Mouse (Mus musculus) myocyte (in vitro differentiated cells): ENCODE data around the gene Nudt16. TPM values are rescaled to one million over a fixed set of nuclear protein-coding genes. Genes with fewer than 3 reads are reported as not detected.
A peak's percentile ranks its signal among the peaks of the same experiment; 100 is the strongest.

Experiments used
- H3K27me3 ChIP-seq: one replicate; pipeline ENCODE4 v1.6.1; 2011; ENCODE audit not compliant: control insufficient read depth, insufficient read depth, insufficient read length
- H3K36me3 ChIP-seq: one replicate; pipeline ENCODE4 v1.6.1; 2011; ENCODE audit not compliant: control insufficient read depth, insufficient read depth
- H3K4me2 ChIP-seq: one replicate; pipeline ENCODE4 v1.6.1; 2011; ENCODE audit warnings: low read depth, control low read depth
- H3K4me3 ChIP-seq: one replicate; pipeline ENCODE4 v1.5.1; 2011; ENCODE audit warnings: mild to moderate bottlenecking, control low read depth, moderate library complexity
- H3K79me2 ChIP-seq: one replicate; pipeline ENCODE4 v1.6.1; 2011; ENCODE audit not compliant: control insufficient read depth, insufficient read depth
- H3ac ChIP-seq: one replicate; pipeline ENCODE4 v1.6.1; 2011; ENCODE audit not compliant: control insufficient read depth, insufficient read length
- CEBPB ChIP-seq: IDR thresholded peaks from 2 replicates; pipeline ENCODE4 v1.6.1; 2011; ENCODE audit warnings: mild to moderate bottlenecking, moderate library complexity; ENCODE audit not compliant: poor library complexity, insufficient read depth, severe bottlenecking
- E2F4 ChIP-seq: IDR thresholded peaks from one replicate; pipeline ENCODE4 v1.6.1; 2011; ENCODE audit warnings: mild to moderate bottlenecking, control low read depth, moderate library complexity; ENCODE audit not compliant: insufficient read depth
- MAX ChIP-seq: IDR thresholded peaks from one replicate; pipeline ENCODE4 v1.6.1; 2011; ENCODE audit warnings: low read depth, mild to moderate bottlenecking, control low read depth
- MYOD1 ChIP-seq, 3 experiments: IDR thresholded peaks; one replicate each; pipeline ENCODE4 v1.6.1; 2011; ENCODE audit warnings: control low read depth in 2 of 3, low read depth in 2 of 3, mild to moderate bottlenecking in 2 of 3, moderate library complexity in 1 of 3; ENCODE audit not compliant: insufficient read length in 2 of 3, control insufficient read depth in 1 of 3
- MYOG ChIP-seq, 3 experiments: IDR thresholded peaks; one replicate each; pipeline ENCODE4 v1.6.1; 2011; ENCODE audit warnings: control low read depth in 2 of 3, low read depth in 2 of 3, mild to moderate bottlenecking in 2 of 3; ENCODE audit not compliant: insufficient read length in 2 of 3, control insufficient read depth in 1 of 3, insufficient read depth in 1 of 3
- POLR2A ChIP-seq: IDR thresholded peaks from one replicate; pipeline ENCODE4 v1.6.1; 2011; ENCODE audit warnings: low read depth, mild to moderate bottlenecking, control low read depth, moderate library complexity; ENCODE audit not compliant: insufficient read length
- POLR2AphosphoS2 ChIP-seq: IDR thresholded peaks from one replicate; pipeline ENCODE4 v1.6.1; 2011; ENCODE audit warnings: low read depth, control low read depth; ENCODE audit not compliant: insufficient read length
- REST ChIP-seq: IDR thresholded peaks from one replicate; pipeline ENCODE4 v1.6.1; 2011; ENCODE audit warnings: mild to moderate bottlenecking, control low read depth, moderate library complexity; ENCODE audit not compliant: insufficient read depth, insufficient read length
- SRF ChIP-seq: IDR thresholded peaks from one replicate; pipeline ENCODE4 v1.6.1; 2011; ENCODE audit warnings: low read depth; ENCODE audit not compliant: control insufficient read depth, insufficient read length
- TCF12 ChIP-seq: IDR thresholded peaks from one replicate; pipeline ENCODE4 v1.6.1; 2011; ENCODE audit warnings: mild to moderate bottlenecking, control low read depth; ENCODE audit not compliant: poor library complexity, insufficient read depth, severe bottlenecking
- TCF3 ChIP-seq: IDR thresholded peaks from one replicate; pipeline ENCODE4 v1.6.1; 2011; ENCODE audit warnings: low read depth, control low read depth; ENCODE audit not compliant: insufficient read length
- USF1 ChIP-seq: IDR thresholded peaks from one replicate; pipeline ENCODE4 v1.6.1; 2011; ENCODE audit warnings: low read depth, mild to moderate bottlenecking, control low read depth, moderate library complexity
- polyA plus RNA-seq: library from polyadenylated mRNA; unstranded; fragments of >200 nt; fragmentation: generic; extraction: Trizol; gene quantifications from one replicate; pipeline ENCODE4 v1.2.1, GENCODE M21; 2012; ENCODE audit warnings: missing spikeins

Gene Nudt16
- polyA plus RNA-seq, result 7.3 TPM

DNA sequence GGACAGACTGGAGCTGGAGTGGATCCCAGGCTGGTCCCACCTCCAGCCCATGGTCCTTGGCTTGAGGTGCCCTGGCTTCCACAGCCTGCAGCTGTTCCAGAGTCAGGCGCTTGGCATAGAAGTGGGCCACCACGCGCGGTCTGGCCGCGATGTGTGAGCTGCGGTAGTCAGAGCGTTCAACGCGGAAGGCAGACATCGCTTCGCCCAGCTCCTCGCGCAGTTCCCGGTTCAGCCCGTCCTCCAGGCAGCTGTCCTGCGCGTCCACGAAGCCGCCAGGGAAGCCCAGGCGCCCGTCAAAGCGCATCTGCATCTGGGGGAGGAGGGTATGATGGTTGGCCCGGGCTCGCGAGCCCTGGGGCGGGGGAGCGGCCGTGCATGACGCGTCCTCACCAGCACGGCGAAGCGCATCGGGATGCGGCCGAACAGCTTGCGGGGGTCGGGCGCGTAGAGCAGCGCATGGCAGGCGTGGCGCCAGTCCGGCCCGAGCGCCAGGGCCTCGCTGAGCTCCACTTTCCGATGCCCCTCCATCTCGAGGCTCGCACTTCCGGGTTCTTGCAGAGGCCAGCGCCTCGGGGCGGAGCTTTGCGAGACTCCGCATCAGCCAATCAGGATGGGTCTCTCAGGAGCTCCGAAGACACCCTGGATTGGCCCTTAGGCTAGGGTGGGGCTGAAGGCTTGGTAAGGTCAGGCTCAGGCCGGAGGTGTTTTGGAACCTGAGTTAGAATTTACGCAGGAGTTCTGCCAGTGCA lies at the start of gene Nudt16:
Nudt16 (minus strand) TSS at position 572 of the 749 bp plus-strand sequence.
- Histone ChIP-seq H3K36me3 (no peaks in the 10 kb centered on the region), H3ac (peak within 1 kb of the TSS; percentile 59), H3K79me2 (no peaks in the 10 kb centered on the region), H3K4me2 (peak within 1 kb of the TSS; percentile 71), H3K27me3 (no peaks in the 10 kb centered on the region), H3K4me3 (peak within 1 kb of the TSS; percentile 20)
- TF ChIP-seq USF1, result no peak
- TF ChIP-seq POLR2A, result peak; percentile 75
- peak in 2 of 3 experiments; percentile 23 to 65 for TF ChIP-seq MYOG (IDR thresholded peaks at IDR 0.05; ENCODE audit: control insufficient read depth in 1 of 3, insufficient read depth in 1 of 3, insufficient read length in 2 of 3, low read depth in 2 of 3)
- peak; percentile 42 for TF ChIP-seq POLR2AphosphoS2
- peak in 2 of 3 experiments; percentile 47 to 57 for TF ChIP-seq MYOD1 (IDR thresholded peaks at IDR 0.05; ENCODE audit: control insufficient read depth in 1 of 3, insufficient read length in 2 of 3, low read depth in 2 of 3)

- Histone ChIP-seq H3ac (no peak within 1 kb of the TSS), H3K27me3 (no peaks in the 10 kb centered on the region), H3K79me2 (no peaks in the 10 kb centered on the region), H3K4me3 (no peak within 1 kb of the TSS), H3K4me2 (no peak within 1 kb of the TSS), H3K36me3 (no peaks in the 10 kb centered on the region)
- no peak for TF ChIP-seq CEBPB
- TF ChIP-seq MYOG (IDR thresholded peaks at IDR 0.05; ENCODE audit: control insufficient read depth in 1 of 3, insufficient read depth in 1 of 3, insufficient read length in 2 of 3, low read depth in 2 of 3), result no peak
- TF ChIP-seq MYOD1 (IDR thresholded peaks at IDR 0.05; ENCODE audit: control insufficient read depth in 1 of 3, insufficient read length in 2 of 3, low read depth in 2 of 3), result no peak
- TF ChIP-seq USF1, result no peak
- TF ChIP-seq TCF3, result no peak
- TF ChIP-seq SRF, result no peak
- no peak for TF ChIP-seq MAX
- no peak for TF ChIP-seq POLR2A
- no peak for TF ChIP-seq REST
- no peak for TF ChIP-seq TCF12
- TF ChIP-seq E2F4, result no peak
- no peak for TF ChIP-seq POLR2AphosphoS2
Observed at GRCm38 (mm10) chr9:105144992-105145391, 13.4 kb upstream of the Nudt16 start, which contains the start of gene 1700080E11Rik. Gene 1700080E11Rik (minus strand): TSS chr9:105145092.

GRCm38 (mm10) chr9:105139204-105139603 lies 7.6 kb upstream of the Nudt16 start:
- Histone ChIP-seq H3ac (no peak overlapping the region), H3K36me3 (no peaks in the 10 kb centered on the region), H3K79me2 (no peaks in the 10 kb centered on the region), H3K4me2 (no peak overlapping the region), H3K4me3 (no peak overlapping the region), H3K27me3 (no peaks in the 10 kb centered on the region)
- TF ChIP-seq CEBPB (no peak), MYOD1 (IDR thresholded peaks at IDR 0.05; ENCODE audit: control insufficient read depth in 1 of 3, insufficient read length in 2 of 3, low read depth in 2 of 3) (no peak), USF1 (no peak), SRF (no peak), POLR2A (no peak)

DNA sequence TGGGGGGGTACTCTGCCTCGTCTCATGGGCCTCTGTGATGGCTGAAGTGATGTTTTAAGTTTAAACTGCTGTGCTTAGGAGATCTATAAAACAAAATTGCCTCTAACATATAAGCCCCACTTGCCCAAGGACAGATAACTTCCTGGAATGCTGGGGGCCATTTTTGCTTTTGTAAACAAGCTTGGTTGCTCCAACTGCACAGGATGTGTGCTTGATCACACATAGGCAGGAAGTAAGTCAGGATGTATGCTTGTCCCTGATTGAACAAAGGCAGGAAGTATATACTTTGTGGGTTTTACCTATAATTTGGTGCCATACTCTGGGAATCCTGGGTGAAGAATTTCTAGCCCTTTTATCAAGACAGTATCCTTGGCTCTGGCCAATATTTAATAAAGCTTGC lies 4.8 kb upstream of the Nudt16 start:
- no peak for TF ChIP-seq MYOD1 (IDR thresholded peaks at IDR 0.05; ENCODE audit: control insufficient read depth in 1 of 3, insufficient read length in 2 of 3, low read depth in 2 of 3)
- no peak for TF ChIP-seq E2F4
- TF ChIP-seq REST, result no peak
- no peak for TF ChIP-seq TCF3
- TF ChIP-seq POLR2AphosphoS2, result no peak
- no peak for TF ChIP-seq POLR2A
- TF ChIP-seq MAX, result no peak
- TF ChIP-seq TCF12, result no peak
- no peak for TF ChIP-seq SRF
- TF ChIP-seq MYOG (IDR thresholded peaks at IDR 0.05; ENCODE audit: control insufficient read depth in 1 of 3, insufficient read depth in 1 of 3, insufficient read length in 2 of 3, low read depth in 2 of 3), result no peak
- no peak for TF ChIP-seq USF1
- no peak for TF ChIP-seq CEBPB
- no peaks in the 10 kb centered on the region for H3K36me3 ChIP-seq
- no peaks in the 10 kb centered on the region for H3K79me2 ChIP-seq
- H3K4me2 ChIP-seq, result no peak overlapping the region
- no peak overlapping the region for H3ac ChIP-seq
- no peak overlapping the region for H3K4me3 ChIP-seq
- no peaks in the 10 kb centered on the region for H3K27me3 ChIP-seq

- Histone ChIP-seq H3K4me3 (no peak overlapping the region), H3K4me2 (no peak overlapping the region), H3K79me2 (no peaks in the 10 kb centered on the region), H3ac (no peak overlapping the region), H3K27me3 (no peaks in the 10 kb centered on the region), H3K36me3 (no peaks in the 10 kb centered on the region)
- TF ChIP-seq MYOD1 (IDR thresholded peaks at IDR 0.05; ENCODE audit: control insufficient read depth in 1 of 3, insufficient read length in 2 of 3, low read depth in 2 of 3) (no peak), TCF3 (no peak), MAX (no peak), SRF (no peak), REST (no peak), TCF12 (no peak), USF1 (no peak), CEBPB (no peak), POLR2AphosphoS2 (no peak), POLR2A (no peak), E2F4 (no peak), MYOG (IDR thresholded peaks at IDR 0.05; ENCODE audit: control insufficient read depth in 1 of 3, insufficient read depth in 1 of 3, insufficient read length in 2 of 3, low read depth in 2 of 3) (no peak)
Observed at GRCm38 (mm10) chr9:105134536-105134935, 2.9 kb upstream of the Nudt16 start.
